ENCODE assay signal across 9 mouse cellular contexts in genomic region chr7:140821305-140821652, GRCm38 (mm10). TPM values are rescaled to one million over a fixed set of nuclear protein-coding genes. Genes with fewer than 3 reads are reported as not detected.
DNase-seq lines count a peak whose midpoint lies in the region; ATAC-seq and TF ChIP-seq lines count a peak whose summit lies in the region.
"Had no signal": no experiment of that assay in that cellular context is flagged by ENCODE, and none has a peak within 500 bp of the region (broad histone marks: within the 10 kb centered on the region; RNA-seq: fewer than 3 reads in every experiment).

No protein-coding gene starts in this region.

- 40% methylated on average over 5 of the region's 5 CpGs for WGBS in embryonic facial prominence, embryonic 14.5 days
- WGBS in limb, embryonic 10.5 days = 59% methylated on average over 5 of the region's 5 CpGs
- WGBS in neural tube, embryonic 15.5 days = 27% methylated on average over 5 of the region's 5 CpGs

- no peak for ATAC-seq in embryonic facial prominence, embryonic 14.5 days (ENCODE audit: low read depth)
- ATAC-seq in neural tube, embryonic 15.5 days (ENCODE audit: low FRiP score) = peak; percentile 62

- H3K4me1 ChIP-seq in embryonic facial prominence, embryonic 14.5 days (ENCODE audit: control insufficient read depth, insufficient read depth, low read length) = 0 out of 2 replicates have a peak, but pooled peaks cover 3% of the 10 kb centered on the region
- peaks cover 11% of the 10 kb centered on the region for H3K4me1 ChIP-seq in limb, embryonic 10.5 days
- peaks cover 22% of the 10 kb centered on the region for H3K4me1 ChIP-seq in neural tube, embryonic 15.5 days

- no peak for TF ChIP-seq CTCF in left cerebral cortex, adult 2 months (IDR thresholded peaks at IDR 0.05)

- no peaks in the 10 kb centered on the region for H3K27me3 ChIP-seq in embryonic facial prominence, embryonic 14.5 days (replicated peaks; ENCODE audit: control insufficient read depth, insufficient read depth, low read length)
- H3K27me3 ChIP-seq in limb, embryonic 10.5 days (ENCODE audit: low read depth, poor library complexity, severe bottlenecking) = no peaks in the 10 kb centered on the region
- no peaks in the 10 kb centered on the region for H3K27me3 ChIP-seq in neural tube, embryonic 15.5 days (replicated peaks)

- H3K27ac ChIP-seq in left cerebral cortex, adult 2 months = peak overlapping the region; percentile 93
- no peak overlapping the region for H3K27ac ChIP-seq in embryonic facial prominence, embryonic 14.5 days (replicated peaks; ENCODE audit: low read depth, low read length)
- 0 out of 2 replicates have a peak overlapping the region, but pooled peaks have one; percentile 65 for H3K27ac ChIP-seq in limb, embryonic 10.5 days
- H3K27ac ChIP-seq in neural tube, embryonic 15.5 days (replicated peaks) = peak overlapping the region; percentile 93
- H3K27ac ChIP-seq: gastrocnemius, adult 2 months had no signal

- peak overlapping the region; percentile 63 for H3K9ac ChIP-seq in embryonic facial prominence, embryonic 14.5 days (ENCODE audit: low read depth, low read length)
- peak overlapping the region; percentile 75 for H3K9ac ChIP-seq in neural tube, embryonic 15.5 days (replicated peaks)

- 0 out of 2 replicates have a peak, but pooled peaks cover 2% of the 10 kb centered on the region for H3K36me3 ChIP-seq in embryonic facial prominence, embryonic 14.5 days (ENCODE audit: control insufficient read depth, insufficient read depth, low read length)
- H3K36me3 ChIP-seq in limb, embryonic 10.5 days = no peaks in the 10 kb centered on the region
- H3K36me3 ChIP-seq in neural tube, embryonic 15.5 days = peaks cover 6% of the 10 kb centered on the region; the same call in 1 of the 2 replicates

- intact Hi-C loops in left cerebral cortex, adult 2 months (cut with DNase I) = no loop called here
- intact Hi-C loops in left cerebral cortex, postnatal 25 days (cut with DNase I) = no loop called here

- peak overlapping the region; percentile 49 for H3K4me3 ChIP-seq in left cerebral cortex, adult 2 months
- peak overlapping the region; percentile 51 for H3K4me3 ChIP-seq in embryonic facial prominence, embryonic 14.5 days (ENCODE audit: low read depth, low read length)
- H3K4me3 ChIP-seq in limb, embryonic 10.5 days = peak overlapping the region; percentile 64
- peak overlapping the region; percentile 66 for H3K4me3 ChIP-seq in neural tube, embryonic 15.5 days (replicated peaks)

- DNase-seq in left cerebral cortex, adult 2 months (ENCODE audit: extremely low spot score in 1 of 2, low spot score in 2 of 2) = no peak
- no peak for DNase-seq in left cerebral cortex, postnatal 25 days (ENCODE audit: low spot score in 2 of 2)
- DNase-seq in embryonic facial prominence, embryonic 14.5 days (ENCODE audit: low spot score) = no peak
- no peak for DNase-seq in limb, embryonic 10.5 days (ENCODE audit: low spot score)
- DNase-seq in urinary bladder, postnatal 10 days (ENCODE audit: low spot score) = no peak
- no peak for DNase-seq in ovary, postnatal 36 days (ENCODE audit: low spot score)
- no peak for DNase-seq in ovary, postnatal 14 days (ENCODE audit: low spot score)
- DNase-seq: gastrocnemius, adult 2 months had no signal

- H3K9me3 ChIP-seq in embryonic facial prominence, embryonic 14.5 days (ENCODE audit: control insufficient read depth, low read length) = no peaks in the 10 kb centered on the region
- H3K9me3 ChIP-seq in limb, embryonic 10.5 days (replicated peaks) = no peaks in the 10 kb centered on the region
- H3K9me3 ChIP-seq in neural tube, embryonic 15.5 days (replicated peaks) = no peaks in the 10 kb centered on the region

- H3K4me2 ChIP-seq in embryonic facial prominence, embryonic 14.5 days (ENCODE audit: low read depth, low read length) = peak overlapping the region; percentile 72
- peak overlapping the region; percentile 61 for H3K4me2 ChIP-seq in neural tube, embryonic 15.5 days

RNA-seq across cellular contexts. Expression of gene Zfp941, which starts 0.7 kb away (rescaled TPM):
- 10 to 100 TPM; 29.1 to 31.2 TPM for total RNA-seq in left cerebral cortex, adult 2 months (2021)
- 10 to 100 TPM; 23.6 to 24.7 TPM for total RNA-seq in left cerebral cortex, postnatal 25 days (2021)
- 1.4 and 2.3 TPM in 2 replicates for polyA plus RNA-seq in embryonic facial prominence, embryonic 14.5 days (2014; fragmentation: Nextera tagmentation; extraction: Ambion mirVana)
- polyA plus RNA-seq in limb, embryonic 10.5 days (2016; fragmentation: Nextera tagmentation; extraction: Ambion mirVana) = 2.1 and 2.2 TPM in 2 replicates
- 29.4 and 33.1 TPM in 2 replicates for polyA plus RNA-seq in neural tube, embryonic 15.5 days (2015; fragmentation: Nextera tagmentation; extraction: Ambion mirVana)
- total RNA-seq: gastrocnemius, adult 2 months had no signal

RNA-seq across cellular contexts. Expression of gene Urah, which starts 13.5 kb away (rescaled TPM):
- 1 to 10 TPM; 3.9 to 5.9 TPM for total RNA-seq in left cerebral cortex, adult 2 months (2021)
- total RNA-seq in left cerebral cortex, postnatal 25 days (2021) = 1 to 10 TPM; 2.7 to 4.1 TPM
- 7.6 and 12.9 TPM in 2 replicates for polyA plus RNA-seq in embryonic facial prominence, embryonic 14.5 days (2014; fragmentation: Nextera tagmentation; extraction: Ambion mirVana)
- polyA plus RNA-seq in limb, embryonic 10.5 days (2016; fragmentation: Nextera tagmentation; extraction: Ambion mirVana) = 0.75 and 0.95 TPM in 2 replicates
- 0.23 and 0.46 TPM in 2 replicates for polyA plus RNA-seq in neural tube, embryonic 15.5 days (2015; fragmentation: Nextera tagmentation; extraction: Ambion mirVana)
- total RNA-seq: gastrocnemius, adult 2 months had no signal

RNA-seq across cellular contexts. Expression of gene Scgb1c1, which starts 24.1 kb away (rescaled TPM):
- total RNA-seq in left cerebral cortex, adult 2 months (2021) = not detected
- total RNA-seq in left cerebral cortex, postnatal 25 days (2021) = not detected
- polyA plus RNA-seq in embryonic facial prominence, embryonic 14.5 days (2014; fragmentation: Nextera tagmentation; extraction: Ambion mirVana) = 0.88 and 3.6 TPM in 2 replicates
- not detected in 2 replicates for polyA plus RNA-seq in limb, embryonic 10.5 days (2016; fragmentation: Nextera tagmentation; extraction: Ambion mirVana)
- not detected in 2 replicates for polyA plus RNA-seq in neural tube, embryonic 15.5 days (2015; fragmentation: Nextera tagmentation; extraction: Ambion mirVana)
- total RNA-seq: gastrocnemius, adult 2 months had no signal

RNA-seq across cellular contexts. Expression of gene Odf3, which starts 26.3 kb away (rescaled TPM):
- not detected for total RNA-seq in left cerebral cortex, adult 2 months (2021)
- total RNA-seq in left cerebral cortex, postnatal 25 days (2021) = not detected
- not detected in 2 replicates for polyA plus RNA-seq in embryonic facial prominence, embryonic 14.5 days (2014; fragmentation: Nextera tagmentation; extraction: Ambion mirVana)
- polyA plus RNA-seq in limb, embryonic 10.5 days (2016; fragmentation: Nextera tagmentation; extraction: Ambion mirVana) = not detected in 2 replicates
- polyA plus RNA-seq in neural tube, embryonic 15.5 days (2015; fragmentation: Nextera tagmentation; extraction: Ambion mirVana) = not detected in 2 replicates
- total RNA-seq: gastrocnemius, adult 2 months had no signal

RNA-seq across cellular contexts. Expression of gene Syce1, which starts 33.6 kb away (rescaled TPM):
- under 1 TPM; 0.32 to 0.47 TPM for total RNA-seq in left cerebral cortex, adult 2 months (2021)
- not detected for total RNA-seq in left cerebral cortex, postnatal 25 days (2021)
- polyA plus RNA-seq in embryonic facial prominence, embryonic 14.5 days (2014; fragmentation: Nextera tagmentation; extraction: Ambion mirVana) = 0.35 and 0.69 TPM in 2 replicates
- polyA plus RNA-seq in limb, embryonic 10.5 days (2016; fragmentation: Nextera tagmentation; extraction: Ambion mirVana) = 0.10 and 0.23 TPM in 2 replicates
- 0.47 and 0.73 TPM in 2 replicates for polyA plus RNA-seq in neural tube, embryonic 15.5 days (2015; fragmentation: Nextera tagmentation; extraction: Ambion mirVana)
- total RNA-seq: gastrocnemius, adult 2 months had no signal
